ENCODE assay signal across 18 mouse cellular contexts in genomic region chr13:112845931-112846330, GRCm38 (mm10). TPM values are rescaled to one million over a fixed set of nuclear protein-coding genes. Genes with fewer than 3 reads are reported as not detected.
DNase-seq lines count a peak whose midpoint lies in the region; ATAC-seq lines count a peak whose summit lies in the region.
"Had no signal": no experiment of that assay in that cellular context is flagged by ENCODE, and none has a peak within 500 bp of the region (broad histone marks: within the 10 kb centered on the region; RNA-seq: fewer than 3 reads in every experiment).

No protein-coding gene starts in this region.

- peak; percentile 66 for ATAC-seq in granulocyte monocyte progenitor cell, adult 5-6 weeks (replicated peaks; ENCODE audit: poor library complexity, severe bottlenecking)
- ATAC-seq in activated CD4-positive, CD25-positive, alpha-beta regulatory T cell, adult 4 months, result no peak
- ATAC-seq: CD4-positive, CD25-positive, alpha-beta regulatory T cell, adult 4 months; forebrain, embryonic 13.5 days; forebrain, embryonic 15.5 days; forebrain, postnatal 0 days; Patski had no signal

- DNase-seq in adrenal gland, postnatal 10 days, result peak; percentile 30
- DNase-seq in adrenal gland, postnatal 4 days (ENCODE audit: low spot score in 2 of 2), result no peak
- peak; percentile 31 for DNase-seq in A20 (ENCODE audit: low read depth, low spot score)
- no peak for DNase-seq in T-cell, adult 2 months (ENCODE audit: low spot score)
- DNase-seq: adrenal gland, adult 2 months; B cell, adult 2 months; cerebellum, adult 11-12 months; cerebellum, adult 2 months; cerebellum, adult 9-10 months; cerebellum, postnatal 10 days; cerebellum, postnatal 25 days; forebrain, postnatal 0 days had no signal

RNA-seq across cellular contexts. Expression of gene Plpp1, which starts 45.3 kb away (rescaled TPM):
- total RNA-seq in adrenal gland, postnatal 10 days (2021), result 100 to 1,000 TPM; 137 to 155 TPM
- total RNA-seq in adrenal gland, postnatal 4 days (2021), result 100 to 1,000 TPM; 194 to 213 TPM
- total RNA-seq in granulocyte monocyte progenitor cell, adult 5-6 weeks (2014; fragmentation: Nextera tagmentation), result not detected in 2 replicates
- not detected in 2 replicates for total RNA-seq in granulocyte monocyte progenitor cell, adult 5-6 weeks (2017)
- polyA plus RNA-seq in activated CD4-positive, CD25-positive, alpha-beta regulatory T cell, adult 4 months (2017; shearing (Covaris generic)), result 1 to 10 TPM; 1.6 to 1.8 TPM

Comparison
In these comparisons a context has a peak if more than half of its experiments do, and no peak if none do; other contexts are left out.
1. DNase-seq: peak in adrenal gland, postnatal 10 days (single experiment) and A20 (single experiment); none in adrenal gland, postnatal 4 days (0 of 2) and T-cell, adult 2 months (single experiment).
2. RNA of gene Plpp1, which starts 45.3 kb away (total RNA-seq): 194 to 213 TPM in adrenal gland, postnatal 4 days and 137 to 155 TPM in adrenal gland, postnatal 10 days; not detected in granulocyte monocyte progenitor cell, adult 5-6 weeks; every median in the first group is over 100 times any median in the second.